Mouse (Mus musculus): Measurements from ENCODE around the gene Nrap.

GRCm38 (mm10) chr19:56368912-56369311 lies 20.9 kb downstream of the Nrap start:
- TF ChIP-seq POLR2A (IDR thresholded peaks at IDR 0.05; ENCODE audit: insufficient read depth, low read depth, low read length) (no peak), CTCF (IDR thresholded peaks at IDR 0.05; ENCODE audit: insufficient read depth, low read depth, low read length) (no peak)
